Mouse (Mus musculus) spleen, adult 2 months (tissue): ENCODE measurements around the gene Spen.

ENCODE experiments used
- CTCF ChIP-seq: fragments of 200-500 bp; IDR thresholded peaks from 2 replicates; pipeline ENCODE4 v1.5.1; 2011; ENCODE audit warnings: mild to moderate bottlenecking, inconsistent platforms; ENCODE audit not compliant: insufficient read depth, insufficient read length, insufficient replicate concordance; ENCODE audit errors: extremely low read depth
- POLR2A ChIP-seq: fragments of 200-500 bp; IDR thresholded peaks from 2 replicates; pipeline ENCODE4 v1.6.1; 2011; ENCODE audit warnings: low read depth, low read length, inconsistent platforms

DNA sequence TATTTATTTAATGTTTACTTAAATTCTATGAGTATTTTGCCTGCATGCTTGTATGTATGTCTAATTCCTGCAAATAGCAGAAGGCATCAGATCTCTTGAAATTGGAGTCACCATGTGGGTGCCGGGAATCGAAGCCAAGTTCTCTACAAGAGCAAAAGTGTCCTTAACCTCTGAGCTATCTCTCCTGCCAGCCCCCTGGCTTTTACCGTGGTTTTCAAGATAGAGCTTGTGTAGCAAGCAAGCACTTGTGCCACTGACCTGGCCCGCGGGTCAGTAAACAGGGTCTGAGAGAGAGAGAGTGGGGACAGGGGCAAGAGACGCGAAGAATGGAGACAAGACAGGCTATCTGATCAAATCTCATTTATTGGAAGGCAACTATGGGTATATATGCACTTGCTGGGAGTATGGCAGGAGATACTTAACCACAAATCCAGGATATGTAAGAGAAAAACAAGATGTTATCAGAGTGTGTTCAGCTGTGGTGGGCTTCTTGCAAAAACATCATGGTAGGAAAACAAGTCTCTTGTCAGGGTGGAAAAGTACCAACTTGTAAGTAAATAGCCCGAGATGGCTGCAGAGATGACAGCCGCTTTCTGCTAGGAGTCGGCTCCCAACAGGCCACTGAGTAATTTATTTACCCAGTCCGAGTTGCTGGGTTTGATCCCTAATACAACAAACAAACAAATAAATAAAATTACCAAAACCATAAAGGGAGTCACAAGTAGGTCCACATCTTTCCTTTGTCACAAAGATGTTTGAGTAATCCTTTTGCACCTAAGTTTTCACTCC is 94.6 kb downstream of the Spen start:
- no peak for TF ChIP-seq CTCF
- TF ChIP-seq POLR2A: no peak
